Mouse (Mus musculus): ENCODE measurements around the gene Uvrag.

Uvrag gene

GRCm38 (mm10) chr7:98935193-98935592 lies 205.7 kb downstream of the Uvrag start:
- no peak for DNase-seq (ENCODE audit: low read depth)

GRCm38 (mm10) chr7:98928336-98929025 lies 212.5 kb downstream of the Uvrag start:
- DNase-seq (ENCODE audit: low read depth) = peak; percentile 20

DNA sequence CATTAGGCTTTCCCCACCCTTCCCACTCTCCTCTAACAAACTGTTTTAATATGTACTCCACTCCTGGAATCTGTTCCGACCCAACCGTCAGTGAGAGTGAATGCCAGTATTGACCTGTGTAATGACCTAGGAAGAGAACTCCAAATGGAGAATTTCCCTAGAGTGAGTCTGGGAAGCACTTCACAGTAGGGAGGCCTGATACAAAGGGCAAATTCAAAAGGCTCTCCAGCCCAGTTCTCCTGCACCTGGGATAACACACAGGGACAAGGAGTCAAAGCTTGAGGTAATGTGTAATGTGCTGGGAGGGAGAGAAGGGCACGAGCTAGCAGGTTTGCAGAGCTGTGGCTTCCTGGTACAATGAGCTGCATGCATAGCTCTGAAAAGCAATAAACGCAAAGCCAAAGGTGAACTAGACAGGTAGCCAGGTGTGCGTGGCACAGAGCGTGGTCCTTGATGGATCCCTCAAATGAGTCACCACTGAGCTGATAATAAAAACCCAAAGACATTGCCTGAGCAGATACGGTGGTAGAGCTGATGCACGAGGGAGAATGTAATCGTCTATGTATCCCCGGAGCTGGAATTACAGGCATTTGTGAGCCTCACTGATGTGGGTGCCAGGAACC lies 213.9 kb downstream of the Uvrag start:
- DNase-seq (ENCODE audit: low read depth) = no peak

GRCm38 (mm10) chr7:98924380-98924869 lies 216.5 kb downstream of the Uvrag start:
- no peak for DNase-seq (ENCODE audit: low read depth)

GRCm38 (mm10) chr7:98922984-98923383 lies 218.0 kb downstream of the Uvrag start:
- no peak for DNase-seq (ENCODE audit: low read depth)

- DNase-seq (ENCODE audit: low read depth) = no peak
Observed at GRCm38 (mm10) chr7:98917407-98917806, 223.5 kb downstream of the Uvrag start.

GRCm38 (mm10) chr7:98916581-98916980 lies 224.4 kb downstream of the Uvrag start:
- DNase-seq (ENCODE audit: low read depth) = no peak

GRCm38 (mm10) chr7:98912953-98913360 lies 228.0 kb downstream of the Uvrag start:
- no peak for DNase-seq (ENCODE audit: low read depth)

DNA sequence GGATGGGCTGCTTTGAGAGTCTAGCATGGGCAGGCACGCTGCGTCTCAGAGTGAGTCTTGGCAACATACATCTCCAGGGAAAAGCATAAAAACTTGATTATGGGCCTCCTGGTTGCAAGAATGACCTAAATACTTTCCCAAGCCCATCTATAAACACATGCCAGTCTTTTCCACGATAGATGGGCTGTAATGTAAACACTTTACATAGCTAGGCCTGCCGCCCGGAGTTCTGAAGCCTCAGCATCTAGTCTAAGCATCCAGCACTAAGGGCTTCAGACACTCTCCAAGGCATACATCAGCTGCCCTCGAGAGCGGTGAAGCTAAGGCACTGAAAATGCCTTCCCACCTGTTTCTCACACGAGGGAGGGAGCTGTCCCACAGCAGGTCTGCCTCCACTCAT lies 229.7 kb downstream of the Uvrag start:
- no peak for DNase-seq (ENCODE audit: low read depth)

DNA sequence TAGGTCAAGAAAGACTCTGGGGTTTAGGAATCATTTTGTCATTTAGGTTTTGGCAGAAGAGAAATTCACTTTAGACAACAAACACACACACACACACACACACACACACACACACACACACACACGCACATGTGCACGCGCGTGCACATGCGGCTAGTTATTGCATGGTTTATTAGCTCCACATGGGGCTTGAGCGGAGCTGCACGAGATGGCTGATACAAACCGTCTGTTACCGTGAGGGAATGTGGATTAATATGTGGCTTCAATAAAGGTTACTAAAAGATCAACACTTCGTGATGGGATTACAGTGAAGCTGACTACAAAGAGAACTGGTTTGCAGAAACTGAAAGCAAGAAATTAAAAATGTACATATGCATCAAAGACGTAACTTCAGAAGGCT lies 230.2 kb downstream of the Uvrag start:
- no peak for DNase-seq (ENCODE audit: low read depth)

DNA sequence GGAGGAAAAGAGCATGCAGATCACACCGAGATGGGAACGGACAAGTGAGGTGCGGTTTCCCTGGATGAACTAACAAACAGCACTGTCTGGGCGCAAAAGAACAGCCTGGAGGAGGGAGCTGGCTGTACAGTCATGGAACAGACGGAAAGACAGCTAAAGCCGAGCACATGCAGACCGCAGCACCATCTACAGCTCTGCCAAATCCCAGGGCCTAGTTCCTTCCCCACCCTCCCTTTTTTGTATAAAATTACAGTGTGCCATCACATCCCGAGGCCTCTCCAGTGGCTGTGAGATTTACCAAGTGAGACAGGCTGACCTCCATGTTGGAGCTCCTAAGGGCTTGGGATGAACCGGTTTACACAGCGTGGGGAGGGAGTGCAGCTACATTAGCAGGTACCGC lies 230.8 kb downstream of the Uvrag start:
- no peak for DNase-seq (ENCODE audit: low read depth)

DNA sequence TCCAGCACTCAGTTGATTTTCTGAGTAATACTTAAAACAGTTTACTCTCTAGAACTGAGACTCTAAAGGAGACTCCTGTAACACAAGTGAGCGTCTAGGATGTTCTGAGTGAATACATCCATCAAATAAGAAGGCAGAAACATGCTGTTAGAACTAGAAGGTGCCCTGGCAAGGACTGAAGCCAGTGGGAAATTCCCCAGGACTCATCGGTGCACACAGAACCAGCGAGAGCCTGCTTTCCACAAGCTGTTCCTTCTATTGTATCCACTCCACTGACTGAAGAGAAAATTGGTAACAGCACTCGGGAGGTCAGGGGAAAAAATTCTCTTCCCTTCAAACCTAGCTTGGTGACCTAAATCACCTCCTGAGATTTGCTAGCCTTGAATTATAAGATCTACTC lies 233.5 kb downstream of the Uvrag start:
- DNase-seq (ENCODE audit: low read depth) = no peak

DNA sequence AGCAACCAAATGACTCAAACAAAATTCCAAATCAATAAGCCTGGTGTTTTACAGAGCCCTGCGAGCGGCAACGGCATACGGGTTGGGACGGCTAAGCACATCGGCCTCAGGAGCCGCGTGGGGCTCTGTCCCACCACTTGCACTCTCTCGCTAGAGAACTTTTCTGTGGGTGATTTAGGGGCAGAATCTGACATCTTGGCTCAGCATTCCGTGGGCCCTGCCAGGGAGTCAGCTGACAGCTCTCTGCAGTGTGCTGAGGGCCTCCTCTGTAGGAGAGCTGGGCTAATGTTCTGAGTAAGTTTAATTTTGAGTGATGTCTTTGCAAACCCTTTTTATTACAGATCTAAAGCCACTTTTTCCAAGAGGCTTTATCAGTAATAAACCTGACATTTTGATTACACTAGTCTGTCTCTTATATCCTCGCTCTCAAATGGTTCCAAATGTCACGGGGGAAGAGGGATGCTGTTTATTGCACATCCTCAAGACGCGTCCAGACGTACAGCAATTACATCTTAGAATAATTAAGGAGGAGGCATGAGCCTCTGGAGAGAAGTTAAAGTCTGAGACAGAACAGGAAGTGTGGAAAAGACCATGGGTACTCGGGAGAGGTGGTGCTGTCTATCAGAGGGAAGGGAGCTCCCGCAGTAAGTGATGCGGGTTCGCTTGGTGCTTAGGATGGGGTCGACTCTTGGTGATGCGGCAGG lies 236.1 kb downstream of the Uvrag start:
- DNase-seq (ENCODE audit: low read depth) = peak; percentile 67

GRCm38 (mm10) chr7:98903884-98904283 lies 237.1 kb downstream of the Uvrag start:
- DNase-seq (ENCODE audit: low read depth) = peak; percentile 27

GRCm38 (mm10) chr7:98901120-98901519 lies 239.8 kb downstream of the Uvrag start:
- DNase-seq (ENCODE audit: low read depth) = peak; percentile 24

GRCm38 (mm10) chr7:98899815-98900214 lies 241.1 kb downstream of the Uvrag start:
- no peak for DNase-seq (ENCODE audit: low read depth)

GRCm38 (mm10) chr7:98897323-98897722 lies 243.6 kb downstream of the Uvrag start:
- DNase-seq (ENCODE audit: low read depth) = no peak

GRCm38 (mm10) chr7:98895501-98896095 lies 245.3 kb downstream of the Uvrag start:
- no peak for DNase-seq (ENCODE audit: low read depth)

DNA sequence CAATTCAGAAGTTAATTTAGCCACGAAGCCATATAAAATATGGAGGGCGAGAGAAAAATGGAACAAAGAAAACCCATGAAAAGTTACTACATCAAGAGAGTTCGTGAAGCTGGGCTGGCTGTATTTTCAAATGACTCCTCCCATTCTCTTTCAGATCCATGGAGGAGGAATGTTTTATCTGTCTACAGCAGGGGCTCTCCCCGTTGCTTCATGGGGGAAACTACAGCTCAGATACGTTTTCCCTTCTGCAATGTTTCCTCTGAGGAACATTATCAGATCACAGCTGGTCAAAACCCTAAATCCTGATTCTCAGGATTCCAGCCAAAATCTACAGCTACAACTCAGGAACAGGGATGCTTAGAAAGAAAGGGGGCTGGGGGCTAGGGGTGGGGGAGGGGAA lies 246.2 kb downstream of the Uvrag start:
- no peak for DNase-seq (ENCODE audit: low read depth)

DNA sequence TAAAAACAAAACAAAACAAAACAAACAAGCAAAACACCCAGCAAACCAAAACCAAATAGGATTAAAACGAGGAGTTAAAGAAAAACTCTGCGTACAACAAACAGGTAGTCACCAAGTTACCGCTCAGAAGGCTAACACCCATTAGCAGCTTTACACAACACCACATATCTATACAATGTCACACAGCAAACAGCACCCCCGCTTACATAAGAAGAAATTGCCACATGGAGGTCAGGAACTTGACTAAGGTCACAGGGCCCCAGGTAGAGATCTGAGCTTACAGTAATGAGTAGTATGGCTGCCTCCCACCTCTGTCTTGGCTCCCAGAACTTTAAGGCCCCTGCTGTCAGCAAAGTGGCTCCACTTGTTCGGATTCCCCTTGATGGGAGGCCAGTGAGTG lies 246.6 kb downstream of the Uvrag start:
- DNase-seq (ENCODE audit: low read depth) = no peak

DNA sequence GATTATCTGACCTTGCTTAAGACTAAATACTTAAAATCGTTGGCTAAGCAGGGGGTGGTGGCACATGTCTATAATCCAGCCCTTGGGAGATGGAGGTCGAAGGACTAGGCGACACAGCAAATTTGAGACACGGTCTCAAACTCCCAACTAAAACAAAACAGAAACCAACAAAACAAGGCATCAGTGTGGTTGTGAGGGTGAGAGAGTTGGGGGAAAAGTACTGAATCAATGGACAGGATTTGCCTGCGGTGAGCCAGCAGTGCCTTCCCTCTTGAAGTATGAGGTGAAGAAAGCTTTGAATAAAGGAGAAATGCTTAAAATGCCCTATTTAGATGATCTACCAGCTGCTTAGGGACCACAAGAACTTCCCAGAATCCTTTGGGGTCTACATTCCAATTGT lies 247.8 kb downstream of the Uvrag start:
- no peak for DNase-seq (ENCODE audit: low read depth)

DNA sequence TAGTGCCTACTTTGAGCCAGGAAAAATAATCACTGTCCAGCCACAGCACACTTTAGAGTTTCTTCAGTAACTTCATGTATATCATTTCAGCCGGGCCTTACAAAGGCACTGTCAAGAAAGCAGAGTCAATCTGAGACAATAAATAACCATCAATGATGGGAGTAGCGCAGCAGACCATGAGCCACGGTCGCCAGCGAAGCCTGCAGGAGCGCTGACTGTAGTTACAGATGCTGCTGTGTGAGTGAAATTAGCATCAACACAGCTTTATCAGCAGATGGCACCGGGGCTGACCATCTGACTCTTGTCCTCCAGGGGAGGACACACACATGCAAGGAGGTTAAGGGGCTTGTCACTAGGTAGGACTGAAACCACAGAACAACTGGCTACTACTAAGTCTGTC lies 251.7 kb downstream of the Uvrag start:
- no peak for DNase-seq (ENCODE audit: low read depth)

GRCm38 (mm10) chr7:98888810-98889209 lies 252.1 kb downstream of the Uvrag start:
- no peak for DNase-seq (ENCODE audit: low read depth)

Measured in NIH3T3 (cell line).